Mouse (Mus musculus): Measurements from ENCODE around the gene Abl2. TPM values are rescaled to one million over a fixed set of nuclear protein-coding genes. Genes with fewer than 3 reads are reported as not detected.
A peak's percentile ranks its signal among the peaks of the same experiment; 100 is the strongest.

Abl2 gene
- total and polyA plus RNA-seq, 2 experiments from 2014 or later = 4.5 to 27.1 TPM

GRCm38 (mm10) chr1:156624231-156624630 is 65.6 kb downstream of the Abl2 start:
- H3K36me3 ChIP-seq (ENCODE audit: insufficient read depth, low read length) = peaks cover 5% of the 10 kb centered on the region; the same call in 1 of the 2 replicates
- no peaks in the 10 kb centered on the region for H3K4me1 ChIP-seq (ENCODE audit: insufficient read depth, low read length)
- no peaks in the 10 kb centered on the region for H3K27me3 ChIP-seq (ENCODE audit: insufficient read depth, low read length)
- H3K9me3 ChIP-seq (ENCODE audit: low read length) = no peaks in the 10 kb centered on the region
- DNase-seq (ENCODE audit: low spot score) (no peak), ATAC-seq (no peak)
- no peak for TF ChIP-seq CTCF (IDR thresholded peaks at IDR 0.05; ENCODE audit: low read depth)
- WGBS = 76% methylated on average over 1 of the region's 1 CpGs
- H3K4me2 ChIP-seq (ENCODE audit: low read depth, low read length) = no peak overlapping the region
- no peak overlapping the region for H3K9ac ChIP-seq (replicated peaks; ENCODE audit: low read length)
- no peak overlapping the region for H3K4me3 ChIP-seq (ENCODE audit: low read length)
- H3K27ac ChIP-seq = no peak overlapping the region

DNA sequence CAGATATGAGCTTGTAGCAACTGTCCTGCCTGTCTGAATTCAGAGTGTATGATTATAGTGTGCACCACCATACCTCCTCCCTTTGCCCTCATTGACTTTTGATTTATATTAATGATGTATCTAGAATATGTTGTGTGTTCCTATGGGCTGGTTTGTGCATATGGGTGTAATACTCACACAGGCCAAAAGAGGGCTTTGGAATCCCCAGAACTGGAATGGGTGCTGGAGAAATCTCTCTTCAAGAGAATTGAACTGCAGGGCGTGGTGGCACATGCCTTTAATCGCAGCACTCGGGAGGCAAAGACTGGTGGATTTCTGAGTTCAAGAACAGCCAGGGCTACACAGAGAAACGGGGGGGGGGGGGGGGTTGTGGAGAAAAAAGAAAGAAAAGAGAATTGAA is 68.1 kb downstream of the Abl2 start:
- peak; percentile 49 for TF ChIP-seq CTCF (IDR thresholded peaks at IDR 0.05; ENCODE audit: low read depth)
- no peak overlapping the region for H3K4me2 ChIP-seq (ENCODE audit: low read depth, low read length)
- H3K36me3 ChIP-seq (ENCODE audit: insufficient read depth, low read length) = peaks cover 17% of the 10 kb centered on the region
- H3K27me3 ChIP-seq (ENCODE audit: insufficient read depth, low read length) = no peaks in the 10 kb centered on the region
- DNase-seq (ENCODE audit: low spot score) = no peak
- H3K9ac ChIP-seq (replicated peaks; ENCODE audit: low read length) = no peak overlapping the region
- no peak for ATAC-seq
- H3K27ac ChIP-seq = no peak overlapping the region
- no peaks in the 10 kb centered on the region for H3K4me1 ChIP-seq (ENCODE audit: insufficient read depth, low read length)
- WGBS = 87% methylated on average over 4 of the region's 4 CpGs
- no peak overlapping the region for H3K4me3 ChIP-seq (ENCODE audit: low read length)
- H3K9me3 ChIP-seq (ENCODE audit: low read length) = no peaks in the 10 kb centered on the region

DNA sequence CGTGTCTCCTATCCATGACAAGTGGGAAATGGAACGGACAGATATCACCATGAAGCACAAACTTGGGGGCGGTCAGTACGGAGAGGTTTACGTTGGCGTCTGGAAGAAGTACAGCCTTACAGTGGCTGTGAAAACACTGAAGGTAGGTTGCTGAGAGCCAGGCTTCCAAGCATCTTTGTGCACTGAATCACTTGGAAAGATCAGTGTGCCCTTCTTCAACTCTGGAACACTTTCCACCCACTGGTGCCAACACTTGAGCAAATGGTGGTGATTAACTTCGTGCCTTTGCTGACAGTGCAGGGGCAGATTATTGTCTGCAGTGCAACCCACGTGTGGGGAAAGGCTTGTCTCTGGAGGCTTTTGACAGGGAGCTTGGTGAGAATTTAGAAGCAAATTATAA is 71.4 kb downstream of the Abl2 start:
- DNase-seq (ENCODE audit: low spot score) = no peak
- Histone ChIP-seq H3K9me3 (ENCODE audit: low read length) (no peaks in the 10 kb centered on the region), H3K9ac (replicated peaks; ENCODE audit: low read length) (no peak overlapping the region), H3K36me3 (ENCODE audit: insufficient read depth, low read length) (peaks cover 22% of the 10 kb centered on the region), H3K4me2 (ENCODE audit: low read depth, low read length) (no peak overlapping the region), H3K27me3 (ENCODE audit: insufficient read depth, low read length) (no peaks in the 10 kb centered on the region), H3K4me3 (ENCODE audit: low read length) (no peak overlapping the region), H3K27ac (no peak overlapping the region), H3K4me1 (ENCODE audit: insufficient read depth, low read length) (no peaks in the 10 kb centered on the region)
- WGBS = 96% methylated on average over 8 of the region's 8 CpGs
- no peak for TF ChIP-seq CTCF (IDR thresholded peaks at IDR 0.05; ENCODE audit: low read depth)
- ATAC-seq = no peak

GRCm38 (mm10) chr1:156630965-156631364 is 72.4 kb downstream of the Abl2 start:
- ATAC-seq (no peak), DNase-seq (ENCODE audit: low spot score) (peak; percentile 24)
- Histone ChIP-seq H3K4me3 (ENCODE audit: low read length) (no peak overlapping the region), H3K4me1 (ENCODE audit: insufficient read depth, low read length) (no peaks in the 10 kb centered on the region), H3K27ac (no peak overlapping the region), H3K27me3 (ENCODE audit: insufficient read depth, low read length) (no peaks in the 10 kb centered on the region), H3K9me3 (ENCODE audit: low read length) (no peaks in the 10 kb centered on the region), H3K36me3 (ENCODE audit: insufficient read depth, low read length) (peaks cover 17% of the 10 kb centered on the region), H3K9ac (replicated peaks; ENCODE audit: low read length) (no peak overlapping the region), H3K4me2 (ENCODE audit: low read depth, low read length) (no peak overlapping the region)
- TF ChIP-seq CTCF (IDR thresholded peaks at IDR 0.05; ENCODE audit: low read depth) = peak; percentile 55

DNA sequence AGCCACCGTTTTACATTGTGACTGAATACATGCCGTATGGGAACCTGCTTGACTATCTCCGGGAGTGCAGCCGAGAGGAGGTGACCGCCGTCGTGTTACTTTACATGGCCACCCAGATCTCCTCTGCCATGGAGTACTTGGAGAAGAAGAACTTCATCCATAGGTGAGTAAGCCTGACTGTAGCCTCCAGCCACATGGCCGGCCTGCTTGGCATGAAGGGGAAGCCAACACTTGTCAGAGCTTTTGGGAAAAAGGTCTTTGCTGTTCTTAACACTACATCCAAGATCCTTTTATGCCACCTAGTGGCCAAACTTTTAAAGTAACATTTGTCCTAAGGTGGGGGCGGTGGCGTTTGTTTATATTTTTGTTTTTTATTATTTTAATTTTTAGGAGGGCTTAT is 74.5 kb downstream of the Abl2 start:
- Histone ChIP-seq H3K4me3 (ENCODE audit: low read length) (no peak overlapping the region), H3K9me3 (ENCODE audit: low read length) (no peaks in the 10 kb centered on the region), H3K9ac (replicated peaks; ENCODE audit: low read length) (no peak overlapping the region), H3K36me3 (ENCODE audit: insufficient read depth, low read length) (peaks cover 21% of the 10 kb centered on the region), H3K27me3 (ENCODE audit: insufficient read depth, low read length) (no peaks in the 10 kb centered on the region), H3K4me2 (ENCODE audit: low read depth, low read length) (no peak overlapping the region), H3K27ac (no peak overlapping the region), H3K4me1 (ENCODE audit: insufficient read depth, low read length) (no peaks in the 10 kb centered on the region)
- DNase-seq (ENCODE audit: low spot score) (peak; percentile 87), ATAC-seq (peak; percentile 57; the same call in 1 of the 2 replicates)
- peak; percentile 73 for TF ChIP-seq CTCF (IDR thresholded peaks at IDR 0.05; ENCODE audit: low read depth)
- WGBS = 76% methylated on average over 10 of the region's 10 CpGs

DNA sequence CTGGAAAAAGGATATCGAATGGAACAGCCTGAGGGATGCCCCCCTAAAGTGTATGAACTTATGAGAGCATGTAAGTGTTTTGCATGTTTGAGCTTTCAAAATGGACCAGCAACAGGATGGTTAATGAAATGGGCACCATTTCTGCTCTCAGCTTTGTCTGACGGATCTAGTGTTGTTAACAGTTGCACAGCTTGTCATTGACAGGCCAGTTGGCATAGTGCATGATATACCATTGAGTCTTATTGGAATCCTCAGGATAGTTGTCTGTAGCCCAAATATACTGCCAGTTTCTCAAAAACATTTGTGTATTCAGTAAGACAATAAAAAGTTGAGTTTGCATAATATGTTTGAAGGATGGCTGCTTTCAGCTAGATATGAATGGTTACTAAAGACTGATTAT is 76.6 kb downstream of the Abl2 start:
- no peak overlapping the region for H3K4me3 ChIP-seq (ENCODE audit: low read length)
- no peak overlapping the region for H3K27ac ChIP-seq
- no peak for TF ChIP-seq CTCF (IDR thresholded peaks at IDR 0.05; ENCODE audit: low read depth)
- no peaks in the 10 kb centered on the region for H3K9me3 ChIP-seq (ENCODE audit: low read length)
- no peaks in the 10 kb centered on the region for H3K4me1 ChIP-seq (ENCODE audit: insufficient read depth, low read length)
- no peak overlapping the region for H3K4me2 ChIP-seq (ENCODE audit: low read depth, low read length)
- ATAC-seq = no peak
- no peaks in the 10 kb centered on the region for H3K27me3 ChIP-seq (ENCODE audit: insufficient read depth, low read length)
- WGBS = 64% methylated on average over 2 of the region's 2 CpGs
- peaks cover 17% of the 10 kb centered on the region for H3K36me3 ChIP-seq (ENCODE audit: insufficient read depth, low read length)
- DNase-seq (ENCODE audit: low spot score) = no peak
- H3K9ac ChIP-seq (replicated peaks; ENCODE audit: low read length) = no peak overlapping the region

- Histone ChIP-seq H3K36me3 (ENCODE audit: insufficient read depth, low read length) (peaks cover 38% of the 10 kb centered on the region), H3K9ac (replicated peaks; ENCODE audit: low read length) (no peak overlapping the region), H3K4me3 (ENCODE audit: low read length) (no peak overlapping the region), H3K4me1 (ENCODE audit: insufficient read depth, low read length) (no peaks in the 10 kb centered on the region), H3K9me3 (ENCODE audit: low read length) (no peaks in the 10 kb centered on the region), H3K27ac (no peak overlapping the region), H3K27me3 (ENCODE audit: insufficient read depth, low read length) (no peaks in the 10 kb centered on the region), H3K4me2 (ENCODE audit: low read depth, low read length) (no peak overlapping the region)
- WGBS = 87% methylated on average over 5 of the region's 5 CpGs
- ATAC-seq = no peak
- no peak for TF ChIP-seq CTCF (IDR thresholded peaks at IDR 0.05; ENCODE audit: low read depth)
- DNase-seq (ENCODE audit: low spot score) = no peak
Observed at GRCm38 (mm10) chr1:156639455-156639854, 80.9 kb downstream of the Abl2 start.

Measured in hindbrain, postnatal 0 days (tissue).